Mouse (Mus musculus) forebrain, embryonic 10.5 days (tissue): Measurements from ENCODE around the gene Mapk14. TPM values are rescaled to one million over a fixed set of nuclear protein-coding genes. Genes with fewer than 3 reads are reported as not detected.

Source experiments
- DNase-seq: peaks from one replicate; pipeline ENCODE4 v3.0.0-alpha.2; 2017; ENCODE audit warnings: low spot score; ENCODE audit errors: extremely low spot score
- H3K27ac ChIP-seq: fragments of 300-500 bp; sonication (generic); 2 replicates; pipeline ENCODE4 v1.5.1; 2016; ENCODE audit warnings: mild to moderate bottlenecking
- H3K27me3 ChIP-seq: fragments of 300-500 bp; sonication (generic); 2 replicates; pipeline ENCODE4 v1.6.1; 2016; ENCODE audit warnings: mild to moderate bottlenecking; ENCODE audit not compliant: poor library complexity, severe bottlenecking
- H3K36me3 ChIP-seq: fragments of 300-500 bp; sonication (generic); replicated peaks from 2 replicates; pipeline ENCODE4 v1.6.1; 2016; ENCODE audit warnings: mild to moderate bottlenecking, moderate library complexity
- H3K4me1 ChIP-seq: fragments of 300-500 bp; sonication (generic); 2 replicates; pipeline ENCODE4 v1.6.1; 2016
- H3K4me3 ChIP-seq: fragments of 300-500 bp; sonication (generic); 2 replicates; pipeline ENCODE4 v1.5.1; 2016; ENCODE audit warnings: mild to moderate bottlenecking, moderate library complexity
- H3K9me3 ChIP-seq: fragments of 300-500 bp; sonication (generic); 2 replicates; pipeline ENCODE4 v1.6.1; 2016; ENCODE audit warnings: mild to moderate bottlenecking, moderate library complexity
- WGBS: fragments of 180-500 bp; shearing (Covaris S2); methylation state at CpG from one replicate; pipeline ENCODE4 v1.1.7; 2016; 5-methylcytosine and 5-hydroxymethylcytosine counted together
- polyA plus RNA-seq: library from polyadenylated mRNA; unstranded; fragments of >200 nt; fragmentation: Nextera tagmentation; extraction: Ambion mirVana; gene quantifications from 2 replicates; pipeline ENCODE4 v1.2.1, GENCODE M21; 2016

Gene Mapk14
- polyA plus RNA-seq, 1 experiment from 2014 or later = 42.2 TPM

DNA sequence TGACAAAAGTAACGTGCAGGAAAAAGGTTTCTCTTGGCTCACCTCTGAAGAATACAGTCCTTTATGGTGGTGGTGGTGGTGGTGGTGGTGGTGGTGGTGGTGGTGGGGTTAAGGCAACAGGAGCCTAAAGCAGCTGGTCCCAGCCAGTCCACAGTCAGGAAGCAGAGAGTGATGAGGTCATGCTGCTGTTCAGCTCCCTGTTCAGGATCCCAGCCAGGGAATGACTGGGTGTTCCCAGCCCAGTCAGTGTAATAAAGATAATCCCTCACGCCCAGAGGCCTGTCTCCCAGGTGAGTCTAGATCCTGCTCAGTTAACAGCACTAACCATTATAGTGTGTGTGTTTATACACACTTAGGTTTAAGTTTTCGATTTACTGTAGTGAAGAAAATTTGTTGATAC is 10.6 kb downstream of the Mapk14 start:
- Histone ChIP-seq H3K4me1 (peaks cover 29% of the 10 kb centered on the region), H3K4me3 (no peak overlapping the region), H3K27me3 (no peaks in the 10 kb centered on the region), H3K36me3 (peaks cover 26% of the 10 kb centered on the region), H3K9me3 (no peaks in the 10 kb centered on the region), H3K27ac (no peak overlapping the region)
- no peak for DNase-seq
- 83% methylated on average over 3 of the region's 3 CpGs for WGBS

DNA sequence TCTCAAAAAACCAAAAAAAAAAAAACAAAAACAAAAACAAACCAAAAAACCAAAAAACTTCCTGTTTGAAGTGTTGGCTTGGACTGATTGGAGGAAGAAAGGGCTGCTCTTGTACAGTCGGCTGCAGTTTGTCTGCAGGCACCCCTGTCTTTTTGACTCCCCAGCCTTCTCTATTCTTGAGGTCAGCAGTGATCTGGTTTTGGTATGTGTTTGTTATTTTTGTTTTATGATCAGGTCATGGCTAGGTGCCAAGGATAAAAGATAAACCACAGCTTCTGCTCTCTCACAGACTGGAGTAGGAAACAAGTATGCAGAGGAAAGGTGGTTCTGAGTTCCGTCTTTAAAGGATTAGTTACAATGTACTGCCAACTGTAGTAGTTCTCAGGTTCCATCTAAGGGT is 11.5 kb downstream of the Mapk14 start:
- no peaks in the 10 kb centered on the region for H3K27me3 ChIP-seq
- H3K36me3 ChIP-seq = peaks cover 26% of the 10 kb centered on the region
- no peak overlapping the region for H3K27ac ChIP-seq
- no peaks in the 10 kb centered on the region for H3K9me3 ChIP-seq
- no peak for DNase-seq
- 85% methylated on average over 2 of the region's 2 CpGs for WGBS
- no peak overlapping the region for H3K4me3 ChIP-seq
- H3K4me1 ChIP-seq = peaks cover 23% of the 10 kb centered on the region

DNA sequence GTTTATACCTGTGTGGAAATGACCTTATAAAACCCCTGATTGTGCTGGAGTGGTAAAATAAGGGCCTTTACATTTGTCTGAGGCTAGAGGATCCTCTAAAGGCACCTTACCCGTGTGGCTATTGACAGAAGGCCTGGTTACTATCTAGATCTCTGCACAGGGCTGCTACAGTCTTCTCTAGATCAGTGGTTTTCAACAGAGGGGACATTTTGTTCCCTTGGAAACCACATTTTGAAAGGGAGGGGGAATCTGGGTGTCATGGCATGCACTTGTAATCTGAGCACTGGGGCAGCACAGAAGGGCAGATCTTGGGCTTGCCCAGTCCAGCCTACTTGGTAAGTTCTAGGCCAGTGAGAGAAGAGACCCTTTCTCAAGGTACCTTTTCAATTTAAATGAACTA is 15.6 kb downstream of the Mapk14 start:
- peaks cover 15% of the 10 kb centered on the region for H3K4me1 ChIP-seq
- no peak for DNase-seq
- WGBS = 75% methylated on average over 1 of the region's 1 CpGs
- no peaks in the 10 kb centered on the region for H3K27me3 ChIP-seq
- peaks cover 18% of the 10 kb centered on the region for H3K36me3 ChIP-seq
- no peak overlapping the region for H3K4me3 ChIP-seq
- no peaks in the 10 kb centered on the region for H3K9me3 ChIP-seq
- H3K27ac ChIP-seq = no peak overlapping the region

DNA sequence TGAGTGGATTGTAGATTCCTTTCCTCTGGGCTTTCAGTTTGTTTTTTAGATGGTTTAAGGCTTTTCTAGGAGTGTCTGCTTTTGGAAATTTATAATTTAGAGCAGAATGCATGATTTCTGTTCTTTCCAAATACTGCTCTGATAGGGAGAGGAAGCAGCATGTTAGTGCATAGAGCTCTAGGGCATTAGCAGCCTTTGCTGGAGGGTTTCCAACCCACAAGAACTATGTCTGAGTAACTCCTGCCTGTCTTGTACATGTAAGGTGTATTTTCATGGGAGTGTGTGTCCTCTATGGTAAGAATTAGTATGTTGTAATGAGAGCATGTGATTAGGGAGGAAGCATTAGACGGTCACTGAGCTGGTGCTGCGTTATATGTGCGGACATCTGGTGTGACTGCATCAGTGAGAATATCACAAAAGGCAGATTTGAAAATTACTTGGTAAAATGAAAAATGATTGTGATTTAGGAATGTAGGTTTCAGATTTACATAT is 16.1 kb downstream of the Mapk14 start:
- Histone ChIP-seq H3K4me1 (peaks cover 15% of the 10 kb centered on the region), H3K9me3 (no peaks in the 10 kb centered on the region), H3K4me3 (no peak overlapping the region), H3K27ac (no peak overlapping the region), H3K36me3 (peaks cover 13% of the 10 kb centered on the region), H3K27me3 (no peaks in the 10 kb centered on the region)
- DNase-seq = no peak
- 98% methylated on average over 3 of the region's 3 CpGs for WGBS

DNA sequence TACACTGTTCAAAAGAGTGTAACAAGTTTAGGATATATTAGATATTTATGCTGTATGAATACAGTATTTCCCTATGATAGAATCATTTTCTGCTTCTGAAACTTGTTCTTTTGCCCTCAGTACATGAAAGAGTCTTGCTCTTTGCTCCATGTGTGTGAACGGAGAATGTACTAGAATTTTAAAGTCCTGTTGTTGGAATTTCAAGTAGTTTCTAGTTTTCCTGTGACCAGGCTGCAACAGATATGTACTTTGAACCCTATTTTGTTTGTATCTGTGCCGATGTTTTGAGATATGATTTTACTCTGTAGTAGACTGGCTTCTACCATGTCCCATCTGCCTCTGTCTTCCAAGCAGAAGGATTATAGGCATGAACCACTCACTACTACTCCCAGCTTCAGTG is 16.7 kb downstream of the Mapk14 start:
- no peak overlapping the region for H3K27ac ChIP-seq
- no peak overlapping the region for H3K4me3 ChIP-seq
- WGBS = 97% methylated on average over 2 of the region's 2 CpGs
- no peaks in the 10 kb centered on the region for H3K27me3 ChIP-seq
- H3K9me3 ChIP-seq = no peaks in the 10 kb centered on the region
- peaks cover 15% of the 10 kb centered on the region for H3K4me1 ChIP-seq
- H3K36me3 ChIP-seq = peaks cover 11% of the 10 kb centered on the region
- DNase-seq = no peak

DNA sequence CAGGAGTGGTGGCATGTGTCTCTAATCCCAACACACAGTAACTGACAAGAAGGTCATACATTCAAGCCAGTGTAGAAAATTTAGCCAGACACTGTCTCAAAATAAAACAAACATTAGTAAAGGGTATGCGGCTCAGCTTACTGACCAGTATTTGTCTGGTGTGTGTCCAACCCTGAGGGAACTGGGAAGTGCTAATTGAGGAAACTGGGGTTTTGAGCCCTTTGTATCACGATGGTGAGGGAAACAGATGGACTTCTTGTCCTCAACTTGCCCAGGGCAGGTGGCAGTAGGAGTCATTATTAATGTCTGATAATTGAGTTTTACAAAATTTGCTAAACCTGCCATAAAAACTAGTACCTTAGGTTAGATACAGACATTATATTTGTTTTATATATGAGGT is 17.9 kb downstream of the Mapk14 start:
- peaks cover 20% of the 10 kb centered on the region for H3K36me3 ChIP-seq
- no peak for DNase-seq
- peaks cover 15% of the 10 kb centered on the region for H3K4me1 ChIP-seq
- no peak overlapping the region for H3K4me3 ChIP-seq
- no peaks in the 10 kb centered on the region for H3K9me3 ChIP-seq
- no peaks in the 10 kb centered on the region for H3K27me3 ChIP-seq
- 67% methylated on average over 2 of the region's 2 CpGs for WGBS
- H3K27ac ChIP-seq = no peak overlapping the region

DNA sequence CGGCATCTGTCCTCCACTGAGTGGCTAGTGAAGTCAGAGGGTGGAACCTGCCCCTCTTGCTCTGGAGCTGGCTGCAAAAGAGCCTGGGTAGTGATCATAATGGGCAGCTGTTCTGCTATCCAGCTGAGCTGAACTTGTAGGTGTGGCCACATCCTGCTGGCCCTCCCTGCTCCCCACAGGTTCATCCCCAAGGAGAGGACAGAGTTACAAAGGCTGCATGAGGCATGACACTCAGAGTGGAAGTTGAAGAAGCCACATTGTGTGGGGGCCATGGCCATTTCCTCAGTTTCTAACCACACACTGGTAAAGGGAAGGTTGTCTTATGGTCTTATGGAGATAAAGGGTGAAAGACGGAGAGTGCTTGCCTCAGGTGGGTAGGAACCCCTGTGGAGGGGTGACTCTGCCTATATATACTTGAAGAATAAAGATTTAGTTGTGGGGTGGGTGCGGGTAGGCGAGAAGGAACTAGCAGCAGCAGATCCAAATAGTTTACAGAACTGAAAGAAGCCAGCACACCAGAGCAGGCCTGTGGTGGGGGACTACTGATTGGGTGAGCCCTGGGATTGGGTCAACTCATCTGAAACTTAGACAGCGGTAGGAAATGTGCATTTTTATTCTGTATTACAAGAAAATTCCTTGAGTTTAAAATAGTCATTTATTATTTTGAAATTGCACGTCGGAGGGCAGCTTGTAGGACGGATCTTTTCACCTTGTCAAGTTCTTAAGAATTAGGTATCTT is 18.6 kb downstream of the Mapk14 start:
- no peak overlapping the region for H3K4me3 ChIP-seq
- H3K9me3 ChIP-seq = no peaks in the 10 kb centered on the region
- no peak for DNase-seq
- H3K27ac ChIP-seq = no peak overlapping the region
- WGBS = 94% methylated on average over 8 of the region's 8 CpGs
- H3K27me3 ChIP-seq = no peaks in the 10 kb centered on the region
- peaks cover 26% of the 10 kb centered on the region for H3K36me3 ChIP-seq
- H3K4me1 ChIP-seq = peaks cover 15% of the 10 kb centered on the region

DNA sequence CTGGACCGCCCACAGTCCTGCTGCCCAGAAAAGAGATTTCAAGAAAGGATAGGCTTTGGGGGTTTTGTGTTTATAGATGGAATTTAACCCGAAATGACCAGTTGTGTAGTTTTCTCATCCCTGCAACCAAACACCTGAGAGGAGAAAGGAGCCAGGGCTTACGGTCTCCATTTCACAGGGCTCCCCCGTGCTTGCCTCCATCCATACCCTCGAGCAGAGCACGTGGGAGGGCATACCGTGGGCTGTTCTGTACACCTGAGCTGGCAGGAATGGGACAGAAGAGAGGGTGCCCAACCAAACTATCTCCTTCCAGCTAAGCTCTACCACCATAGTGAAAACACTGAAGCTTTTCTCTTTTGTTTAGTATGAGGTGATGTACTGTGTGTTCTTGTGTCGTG is 19.2 kb downstream of the Mapk14 start:
- peaks cover 15% of the 10 kb centered on the region for H3K4me1 ChIP-seq
- 93% methylated on average over 8 of the region's 8 CpGs for WGBS
- no peak overlapping the region for H3K4me3 ChIP-seq
- H3K27me3 ChIP-seq = no peaks in the 10 kb centered on the region
- DNase-seq = no peak
- no peaks in the 10 kb centered on the region for H3K9me3 ChIP-seq
- no peak overlapping the region for H3K27ac ChIP-seq
- peaks cover 26% of the 10 kb centered on the region for H3K36me3 ChIP-seq

DNA sequence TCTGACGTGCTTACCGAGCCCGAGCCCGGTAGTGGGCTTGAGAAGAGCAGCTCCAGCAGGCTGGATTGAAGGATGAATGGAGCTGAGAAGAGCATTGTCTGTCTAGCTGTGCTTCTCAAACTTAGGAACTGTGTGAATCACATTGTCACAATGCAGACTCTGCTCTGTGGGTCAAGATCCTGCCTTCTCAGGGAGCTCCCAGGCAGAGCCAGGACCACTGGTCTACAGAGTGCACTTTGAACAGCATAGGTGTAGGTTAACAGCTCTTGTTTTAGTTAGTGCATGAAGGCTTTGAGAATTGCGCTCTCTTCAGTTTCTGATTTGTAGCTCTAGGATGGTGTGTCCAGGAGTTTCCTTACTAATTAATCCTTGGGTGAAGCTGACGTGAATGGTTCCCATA is 20.1 kb downstream of the Mapk14 start:
- H3K36me3 ChIP-seq = peaks cover 31% of the 10 kb centered on the region
- DNase-seq = no peak
- no peak overlapping the region for H3K4me3 ChIP-seq
- WGBS = 93% methylated on average over 6 of the region's 6 CpGs
- no peaks in the 10 kb centered on the region for H3K9me3 ChIP-seq
- no peaks in the 10 kb centered on the region for H3K27me3 ChIP-seq
- no peak overlapping the region for H3K27ac ChIP-seq
- H3K4me1 ChIP-seq = peaks cover 15% of the 10 kb centered on the region

DNA sequence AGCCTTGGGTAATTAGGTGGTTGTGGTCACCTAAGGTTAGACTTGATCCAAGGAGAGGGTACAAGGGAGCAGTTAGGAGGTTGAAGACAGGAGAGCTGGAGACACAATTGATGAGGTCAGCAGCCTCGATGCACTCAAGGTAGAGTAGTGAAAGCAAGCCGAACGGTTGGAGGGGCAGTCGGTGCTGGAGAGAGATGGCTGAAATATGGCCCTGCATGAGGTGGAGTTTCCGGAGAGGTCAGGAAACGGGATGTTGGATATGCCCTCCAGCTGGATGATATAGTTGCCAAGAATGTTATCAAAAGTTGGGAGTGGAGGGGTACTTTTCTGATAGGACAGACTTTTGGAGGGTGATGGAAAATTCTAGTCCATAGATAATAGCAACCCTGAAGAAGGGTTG is 21.2 kb downstream of the Mapk14 start:
- H3K9me3 ChIP-seq = no peaks in the 10 kb centered on the region
- H3K4me1 ChIP-seq = peaks cover 11% of the 10 kb centered on the region
- 93% methylated on average over 6 of the region's 6 CpGs for WGBS
- H3K27ac ChIP-seq = no peak overlapping the region
- DNase-seq = no peak
- no peaks in the 10 kb centered on the region for H3K27me3 ChIP-seq
- H3K4me3 ChIP-seq = no peak overlapping the region
- peaks cover 42% of the 10 kb centered on the region for H3K36me3 ChIP-seq

DNA sequence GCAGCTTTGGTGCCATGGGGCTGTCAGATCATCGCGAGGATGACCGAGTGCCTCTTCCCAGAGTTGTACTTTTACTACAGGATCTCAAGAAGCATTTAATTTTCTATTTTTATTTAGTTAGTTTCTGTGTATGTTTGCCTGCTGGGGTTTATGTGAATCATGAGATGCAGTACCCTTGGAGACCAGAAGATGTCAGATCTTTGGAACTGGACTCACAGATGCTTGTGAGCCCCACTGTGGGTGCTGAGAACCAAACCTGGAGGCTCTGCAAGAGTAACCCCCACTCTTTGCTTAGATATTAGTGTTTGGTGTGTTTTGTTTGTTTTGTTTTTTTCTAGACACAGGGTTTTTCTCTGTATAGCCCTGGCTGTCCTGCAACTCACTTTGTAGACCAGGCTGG is 22.9 kb downstream of the Mapk14 start:
- DNase-seq = no peak
- no peak overlapping the region for H3K27ac ChIP-seq
- no peak overlapping the region for H3K4me3 ChIP-seq
- peaks cover 56% of the 10 kb centered on the region for H3K36me3 ChIP-seq
- no peaks in the 10 kb centered on the region for H3K9me3 ChIP-seq
- H3K27me3 ChIP-seq = no peaks in the 10 kb centered on the region
- WGBS = 95% methylated on average over 3 of the region's 3 CpGs
- H3K4me1 ChIP-seq = peaks cover 14% of the 10 kb centered on the region

DNA sequence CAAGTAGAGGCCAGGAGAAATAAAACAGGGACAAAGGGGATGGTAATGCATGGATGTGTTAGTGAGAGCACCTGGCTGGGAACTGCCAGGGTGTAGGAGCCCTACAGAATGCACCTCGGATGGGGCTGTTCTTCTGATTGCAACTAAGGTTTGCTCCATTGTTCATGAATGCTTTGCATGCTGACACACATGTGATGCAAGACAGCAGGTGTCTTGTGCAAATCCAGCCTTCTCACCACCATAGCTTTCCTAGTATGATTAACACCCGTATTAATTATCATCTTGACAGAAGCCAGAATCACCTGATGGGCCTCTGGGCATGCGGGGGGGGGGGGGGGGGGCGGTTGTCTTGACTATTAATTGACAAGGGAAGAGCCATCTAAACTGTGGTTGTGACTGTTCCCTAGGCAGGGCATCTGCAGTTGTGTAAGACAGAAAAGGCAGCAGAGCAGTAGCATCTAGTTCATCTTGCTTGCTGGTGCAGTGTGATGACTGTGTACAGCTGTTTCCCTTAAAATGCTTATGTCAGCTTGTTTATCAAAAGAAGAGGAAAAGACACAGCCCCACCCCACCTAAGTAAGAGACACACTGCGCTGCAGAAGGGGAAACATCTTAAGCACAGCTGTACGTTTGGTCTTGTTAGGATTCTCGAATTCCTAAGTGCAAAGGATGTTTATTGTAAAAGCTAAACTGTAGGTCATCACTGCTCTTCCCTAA is 24.9 kb downstream of the Mapk14 start:
- H3K27me3 ChIP-seq = no peaks in the 10 kb centered on the region
- no peak overlapping the region for H3K4me3 ChIP-seq
- no peak overlapping the region for H3K27ac ChIP-seq
- H3K9me3 ChIP-seq = no peaks in the 10 kb centered on the region
- WGBS = 78% methylated on average over 7 of the region's 7 CpGs
- H3K4me1 ChIP-seq = peaks cover 7% of the 10 kb centered on the region
- DNase-seq = no peak
- peaks cover 75% of the 10 kb centered on the region for H3K36me3 ChIP-seq

DNA sequence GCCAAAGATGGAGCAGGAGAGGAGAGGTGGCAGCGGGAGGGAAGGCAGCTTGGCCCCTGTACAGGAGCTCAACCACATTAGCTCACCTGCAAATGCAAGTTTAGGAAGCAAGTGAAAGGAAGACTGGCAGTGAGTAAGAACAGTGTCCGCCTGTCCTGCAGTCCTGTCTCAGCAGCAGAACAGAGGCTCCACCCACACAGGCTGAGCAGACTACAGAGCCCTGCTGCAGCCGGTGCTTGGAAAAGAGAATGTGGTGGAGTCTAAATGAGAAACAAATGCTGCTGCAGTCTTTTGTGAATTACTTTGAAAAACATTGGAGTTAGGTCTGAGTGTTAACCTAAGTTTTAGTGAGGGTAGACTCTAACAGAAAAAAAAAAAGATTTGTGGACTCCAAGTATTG is 26.4 kb downstream of the Mapk14 start:
- DNase-seq = no peak
- WGBS = 68% methylated on average over 3 of the region's 3 CpGs
- H3K27ac ChIP-seq = no peak overlapping the region
- peaks cover 91% of the 10 kb centered on the region for H3K36me3 ChIP-seq
- no peaks in the 10 kb centered on the region for H3K27me3 ChIP-seq
- H3K4me3 ChIP-seq = no peak overlapping the region
- peaks cover 10% of the 10 kb centered on the region; the same call in 1 of the 2 replicates for H3K4me1 ChIP-seq
- no peaks in the 10 kb centered on the region for H3K9me3 ChIP-seq
